Mouse (Mus musculus): ENCODE measurements at regions not wholly inside any gene's neighbourhood (a gene's known extent, or its start where the extent isn't known, plus 50 kb on each side); places are given as distances from the start of the nearest gene placed in this dataset.

GRCm38 (mm10) chr4:105606731-105607130, 182.9 kb upstream of the Gm12728 start:
- no peak for DNase-seq (ENCODE audit: low spot score in 2 of 2)
- intact Hi-C loops (cut with DNase I), result no loop called here

- intact Hi-C loops (cut with DNase I), result no loop called here
- no peak for DNase-seq (ENCODE audit: low spot score in 2 of 2)
These were observed 178.8 kb upstream of the Gm12728 start for GRCm38 (mm10) chr4:105610917-105611316.

- intact Hi-C loops (cut with DNase I), result no loop called here
- no peak for DNase-seq (ENCODE audit: low spot score in 2 of 2)
These were observed 175.3 kb upstream of the Gm12728 start for GRCm38 (mm10) chr4:105614390-105614789.

- intact Hi-C loops (cut with DNase I), result no loop called here
- DNase-seq (ENCODE audit: low spot score in 2 of 2), result peak in 1 of 2 experiments; percentile 22
These were observed 163.0 kb upstream of the Gm12728 start for GRCm38 (mm10) chr4:105626371-105627320.

- intact Hi-C loops (cut with DNase I), result no loop called here
- DNase-seq (ENCODE audit: low spot score in 2 of 2), result no peak
These were observed 160.1 kb upstream of the Gm12728 start for GRCm38 (mm10) chr4:105629581-105629980.

GRCm38 (mm10) chr4:105630595-105631369, 158.9 kb upstream of the Gm12728 start:
- DNase-seq (ENCODE audit: low spot score in 2 of 2), result no peak
- intact Hi-C loops (cut with DNase I), result no loop called here

GRCm38 (mm10) chr4:105632581-105633358, 156.9 kb upstream of the Gm12728 start:
- no peak for DNase-seq (ENCODE audit: low spot score in 2 of 2)
- intact Hi-C loops (cut with DNase I), result no loop called here

GRCm38 (mm10) chr4:105633789-105634188, 155.9 kb upstream of the Gm12728 start:
- intact Hi-C loops (cut with DNase I), result no loop called here
- no peak for DNase-seq (ENCODE audit: low spot score in 2 of 2)

- peak in 1 of 2 experiments; percentile 6 for DNase-seq (ENCODE audit: low spot score in 2 of 2)
- intact Hi-C loops (cut with DNase I), result no loop called here
These were observed 148.9 kb upstream of the Gm12728 start for GRCm38 (mm10) chr4:105640793-105641192.

GRCm38 (mm10) chr4:105641582-105641981, 148.1 kb upstream of the Gm12728 start:
- intact Hi-C loops (cut with DNase I), result no loop called here
- no peak for DNase-seq (ENCODE audit: low spot score in 2 of 2)

GRCm38 (mm10) chr4:105648820-105649446, 140.7 kb upstream of the Gm12728 start:
- DNase-seq (ENCODE audit: low spot score in 2 of 2), result no peak
- intact Hi-C loops (cut with DNase I), result no loop called here

GRCm38 (mm10) chr4:105649447-105649833, 140.2 kb upstream of the Gm12728 start:
- intact Hi-C loops (cut with DNase I), result no loop called here
- DNase-seq (ENCODE audit: low spot score in 2 of 2), result no peak

- intact Hi-C loops (cut with DNase I), result no loop called here
These were observed 133.5 kb upstream of the Gm12728 start for GRCm38 (mm10) chr4:105656071-105656655.

GRCm38 (mm10) chr4:105658581-105658980, 131.1 kb upstream of the Gm12728 start:
- intact Hi-C loops (cut with DNase I), result no loop called here
- DNase-seq (ENCODE audit: low spot score in 2 of 2), result no peak

More at GRCm38 (mm10) chr4:105656071-105656655, 133.5 kb upstream of the Gm12728 start:
- no peak for DNase-seq (ENCODE audit: low spot score in 2 of 2)

- no peak for DNase-seq (ENCODE audit: low spot score in 2 of 2)
- intact Hi-C loops (cut with DNase I), result no loop called here
These were observed 113.0 kb upstream of the Gm12728 start for GRCm38 (mm10) chr4:105676690-105677089.

- no peak for DNase-seq (ENCODE audit: low spot score in 2 of 2)
- intact Hi-C loops (cut with DNase I), result no loop called here
These were observed 99.0 kb upstream of the Gm12728 start for GRCm38 (mm10) chr4:105690716-105691115.

GRCm38 (mm10) chr4:105692380-105692779, 97.3 kb upstream of the Gm12728 start:
- intact Hi-C loops (cut with DNase I), result no loop called here
- DNase-seq (ENCODE audit: low spot score in 2 of 2), result no peak

GRCm38 (mm10) chr4:105695895-105696294, 93.8 kb upstream of the Gm12728 start:
- intact Hi-C loops (cut with DNase I), result no loop called here
- DNase-seq (ENCODE audit: low spot score in 2 of 2), result no peak

- intact Hi-C loops (cut with DNase I), result no loop called here
- DNase-seq (ENCODE audit: low spot score in 2 of 2), result no peak
These were observed 92.5 kb upstream of the Gm12728 start for GRCm38 (mm10) chr4:105697123-105697522.
